Mouse (Mus musculus): ENCODE data around the gene Iqce. TPM values are rescaled to one million over a fixed set of nuclear protein-coding genes. Genes with fewer than 3 reads are reported as not detected.

The Iqce gene
- total and polyA plus RNA-seq, 3 experiments, result 2.2 to 11.2 (median 5.3) TPM

Other genes with a start within 250 kb of the Iqce start
- 7.6 and 7.8 TPM in 2 replicates for gene Chst12, start 196.8 kb downstream of the Iqce start, total RNA-seq (2012; rRNA removed)
- gene Chst12, start 196.8 kb downstream of the Iqce start, total RNA-seq (2014; rRNA removed), result 2.3 and 3.1 TPM in 2 replicates
- gene Chst12, start 196.8 kb downstream of the Iqce start, polyA plus RNA-seq (2012; ENCODE audit: insufficient read length, low read depth), result 17.0 and 18.1 TPM in 2 replicates
- gene Grifin, start 137.3 kb downstream of the Iqce start, total RNA-seq (2012; rRNA removed), result not detected in 2 replicates
- gene Grifin, start 137.3 kb downstream of the Iqce start, total RNA-seq (2014; rRNA removed), result not detected in 2 replicates
- gene Grifin, start 137.3 kb downstream of the Iqce start, polyA plus RNA-seq (2012; ENCODE audit: insufficient read length, low read depth), result not detected in 2 replicates
- gene Lfng, start 95.1 kb downstream of the Iqce start, total RNA-seq (2012; rRNA removed), result not detected in 2 replicates
- gene Lfng, start 95.1 kb downstream of the Iqce start, total RNA-seq (2014; rRNA removed), result not detected in 2 replicates
- not detected in 2 replicates for gene Lfng, start 95.1 kb downstream of the Iqce start, polyA plus RNA-seq (2012; ENCODE audit: insufficient read length, low read depth)
- gene Ttyh3, start 53.3 kb downstream of the Iqce start, total RNA-seq (2012; rRNA removed), result 1.4 TPM in 2 replicates
- 0.22 and 0.31 TPM in 2 replicates for gene Ttyh3, start 53.3 kb downstream of the Iqce start, total RNA-seq (2014; rRNA removed)
- gene Ttyh3, start 53.3 kb downstream of the Iqce start, polyA plus RNA-seq (2012; ENCODE audit: insufficient read length, low read depth), result 5.0 and 6.3 TPM in 2 replicates
- 14.5 and 15.0 TPM in 2 replicates for gene Brat1, start 2.6 kb upstream of the Iqce start, total RNA-seq (2012; rRNA removed)
- 9.0 and 9.8 TPM in 2 replicates for gene Brat1, start 2.6 kb upstream of the Iqce start, total RNA-seq (2014; rRNA removed)
- gene Brat1, start 2.6 kb upstream of the Iqce start, polyA plus RNA-seq (2012; ENCODE audit: insufficient read length, low read depth), result 10.0 and 10.9 TPM in 2 replicates
- gene Amz1, start 21.7 kb upstream of the Iqce start, total RNA-seq (2012; rRNA removed), result 7.0 and 8.3 TPM in 2 replicates
- 7.3 and 7.5 TPM in 2 replicates for gene Amz1, start 21.7 kb upstream of the Iqce start, total RNA-seq (2014; rRNA removed)
- gene Amz1, start 21.7 kb upstream of the Iqce start, polyA plus RNA-seq (2012; ENCODE audit: insufficient read length, low read depth), result 11.2 and 12.4 TPM in 2 replicates
- 13.8 and 15.8 TPM in 2 replicates for gene Gna12, start 128.1 kb upstream of the Iqce start, total RNA-seq (2012; rRNA removed)
- 9.9 and 11.5 TPM in 2 replicates for gene Gna12, start 128.1 kb upstream of the Iqce start, total RNA-seq (2014; rRNA removed)
- gene Gna12, start 128.1 kb upstream of the Iqce start, polyA plus RNA-seq (2012; ENCODE audit: insufficient read length, low read depth), result 12.9 and 15.4 TPM in 2 replicates